Mouse (Mus musculus) small intestine, adult 2 months (tissue): ENCODE measurements at regions not wholly inside any gene's neighbourhood (a gene's known extent, or its start where the extent isn't known, plus 50 kb on each side); places are given as distances from the start of the nearest gene placed in this dataset.

Experiments
- CTCF ChIP-seq: fragments of 200-500 bp; IDR thresholded peaks from 2 replicates; pipeline ENCODE4 v1.5.1; 2012; ENCODE audit warnings: low read depth, mild to moderate bottlenecking, control low read depth, inconsistent platforms, low read length, moderate library complexity, mixed read lengths; ENCODE audit not compliant: insufficient replicate concordance, insufficient read length; ENCODE audit errors: extremely low read depth
- POLR2A ChIP-seq: fragments of 200-500 bp; IDR thresholded peaks from 2 replicates; pipeline ENCODE4 v1.6.1; 2012; ENCODE audit warnings: low read depth, mild to moderate bottlenecking, control low read depth, inconsistent platforms, low read length, moderate library complexity

DNA sequence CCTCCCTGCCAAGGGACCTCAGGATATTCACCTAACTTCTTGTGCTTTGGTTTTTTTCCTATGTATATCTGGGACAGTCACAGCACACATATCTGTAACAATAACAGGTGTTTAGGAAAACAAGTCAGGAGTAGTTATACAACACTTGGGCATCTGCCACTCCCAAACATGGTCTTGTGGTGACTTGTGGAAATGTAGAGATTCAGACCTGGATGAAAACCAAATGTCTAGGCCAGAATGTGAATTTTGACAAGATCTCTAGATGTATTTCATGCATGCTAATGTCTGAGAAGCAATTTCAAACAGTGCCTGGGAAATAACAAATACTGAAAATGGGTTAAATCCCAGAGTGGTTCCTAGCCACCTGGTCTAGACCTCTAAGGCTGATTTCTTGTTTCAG, 722.6 kb upstream of the 4930444P10Rik start:
- no peak for TF ChIP-seq POLR2A
- TF ChIP-seq CTCF: no peak
